ENCODE assay signal across 7 mouse cellular contexts in genomic region chr4:82613606-82614465, GRCm38 (mm10).
DNase-seq lines count a peak whose midpoint lies in the region; ATAC-seq and TF ChIP-seq lines count a peak whose summit lies in the region.

No protein-coding gene starts in this region.

- H3K27ac ChIP-seq in cortical plate, adult 2 months (ENCODE audit: insufficient read depth, low read length) = no peak overlapping the region
- no peak overlapping the region for H3K27ac ChIP-seq in heart, embryonic 15.5 days
- peak overlapping the region; percentile 51 for H3K27ac ChIP-seq in layer of hippocampus, adult 2 months
- peak overlapping the region; percentile 49; the same call in 1 of the 2 replicates for H3K27ac ChIP-seq in midbrain, embryonic 14.5 days (replicated peaks; ENCODE audit: low read depth, low read length)

- TF ChIP-seq POLR2A in cortical plate, adult 2 months (IDR thresholded peaks at IDR 0.05; ENCODE audit: extremely low read depth, insufficient read depth, low read length) = no peak

- H3K27me3 ChIP-seq in heart, embryonic 15.5 days = no peaks in the 10 kb centered on the region
- no peaks in the 10 kb centered on the region for H3K27me3 ChIP-seq in midbrain, embryonic 14.5 days (ENCODE audit: control insufficient read depth, insufficient read depth, low read length)

- DNase-seq in 416B (ENCODE audit: low read depth) = peak; percentile 51
- peak; percentile 67 for DNase-seq in ES-CJ7 (ENCODE audit: low read depth, low spot score)
- DNase-seq in layer of hippocampus, adult 2 months (ENCODE audit: low spot score in 2 of 2) = peak; percentile 55 to 78
- peak; percentile 92 for DNase-seq in midbrain, embryonic 14.5 days
- DNase-seq in thymus, adult 18-20 months = no peak

- H3K4me1 ChIP-seq in cortical plate, adult 2 months (ENCODE audit: control insufficient read depth, insufficient read depth, low read length) = no peaks in the 10 kb centered on the region
- H3K4me1 ChIP-seq in heart, embryonic 15.5 days (replicated peaks) = peaks cover 10% of the 10 kb centered on the region; the same call in 1 of the 2 replicates
- 0 out of 2 replicates have a peak, but pooled peaks cover 4% of the 10 kb centered on the region for H3K4me1 ChIP-seq in midbrain, embryonic 14.5 days (ENCODE audit: control insufficient read depth, insufficient read depth, low read length)

- H3K9ac ChIP-seq in heart, embryonic 15.5 days = 0 out of 2 replicates have a peak overlapping the region, but pooled peaks have one; percentile 19
- peak overlapping the region; percentile 31; the same call in 1 of the 2 replicates for H3K9ac ChIP-seq in midbrain, embryonic 14.5 days (replicated peaks; ENCODE audit: low read length)

- H3K36me3 ChIP-seq in heart, embryonic 15.5 days = no peaks in the 10 kb centered on the region
- H3K36me3 ChIP-seq in midbrain, embryonic 14.5 days (ENCODE audit: control insufficient read depth, insufficient read depth, low read length) = no peaks in the 10 kb centered on the region

- no peaks in the 10 kb centered on the region for H3K9me3 ChIP-seq in heart, embryonic 15.5 days (replicated peaks)
- no peaks in the 10 kb centered on the region for H3K9me3 ChIP-seq in midbrain, embryonic 14.5 days (ENCODE audit: control insufficient read depth, low read length)

- H3K4me2 ChIP-seq in heart, embryonic 15.5 days = no peak overlapping the region
- peak overlapping the region; percentile 26 for H3K4me2 ChIP-seq in midbrain, embryonic 14.5 days (ENCODE audit: low read length)

- no peak overlapping the region for H3K4me3 ChIP-seq in cortical plate, adult 2 months (ENCODE audit: insufficient read depth, low read length)
- no peak overlapping the region for H3K4me3 ChIP-seq in heart, embryonic 15.5 days
- peak overlapping the region; percentile 40 for H3K4me3 ChIP-seq in layer of hippocampus, adult 2 months
- no peak overlapping the region for H3K4me3 ChIP-seq in midbrain, embryonic 14.5 days (replicated peaks; ENCODE audit: low read depth, low read length)

- no peak for ATAC-seq in heart, embryonic 15.5 days (replicated peaks; ENCODE audit: insufficient number of reproducible peaks, insufficient read depth, low FRiP score, low read depth)
- peak; percentile 67; the same call in 1 of the 2 replicates for ATAC-seq in midbrain, embryonic 14.5 days (ENCODE audit: low FRiP score, low TSS enrichment)

- TF ChIP-seq CTCF in cortical plate, adult 2 months (IDR thresholded peaks at IDR 0.05; ENCODE audit: extremely low read depth, insufficient read depth, low read length) = peak; percentile 58
- peak; percentile 82 for TF ChIP-seq CTCF in layer of hippocampus, adult 2 months (conservative IDR thresholded peaks at IDR 0.05)

- WGBS in heart, embryonic 15.5 days = 39% methylated on average over 7 of the region's 7 CpGs
- 22% methylated on average over 7 of the region's 7 CpGs for WGBS in midbrain, embryonic 14.5 days

Comparison
In these comparisons a context has a peak if more than half of its experiments do, and no peak if none do; other contexts are left out.
1. DNase-seq: peak in 416B (single experiment), ES-CJ7 (single experiment), layer of hippocampus, adult 2 months (2 of 2) and midbrain, embryonic 14.5 days (single experiment); none in thymus, adult 18-20 months (0 of 2).
2. H3K27ac ChIP-seq: peak in layer of hippocampus, adult 2 months (single experiment) and midbrain, embryonic 14.5 days (single experiment); none in cortical plate, adult 2 months (single experiment) and heart, embryonic 15.5 days (single experiment).